Mouse (Mus musculus): Measurements from ENCODE around the gene Chrm5. TPM values are rescaled to one million over a fixed set of nuclear protein-coding genes. Genes with fewer than 3 reads are reported as not detected.

Gene Chrm5
- total and polyA plus RNA-seq, 3 experiments, result not detected

GRCm38 (mm10) chr2:112492856-112493538 lies 12.4 kb upstream of the Chrm5 start, which contains the start of gene Aven:
Gene Aven, plus strand, starts transcription at chr2:112492964.
- H3K4me1 ChIP-seq (ENCODE audit: control insufficient read depth in 1 of 2, insufficient read depth in 2 of 2, low read length in 2 of 2), result peaks cover 6 to 11% of the 10 kb centered on the region in 2 experiments
- H3K27ac ChIP-seq (ENCODE audit: control insufficient read depth, low read depth, low read length), result peak within 1 kb of the TSS; percentile 71
- no peaks in the 10 kb centered on the region; a peak in 2 of 4 replicates for H3K27me3 ChIP-seq (ENCODE audit: control insufficient read depth in 1 of 2, insufficient read depth in 2 of 2, low read length in 2 of 2)
- peak within 1 kb of the TSS; percentile 95 for H3K4me3 ChIP-seq (ENCODE audit: control insufficient read depth in 1 of 2, insufficient read depth in 1 of 2, low read depth in 2 of 2, low read length in 2 of 2)
- no peaks in the 10 kb centered on the region for H3K9me3 ChIP-seq (replicated peaks; ENCODE audit: insufficient read depth, low read length)
- DNase-seq (ENCODE audit: low read depth, low spot score), result peak; percentile 75
- H3K9ac ChIP-seq (ENCODE audit: control insufficient read depth, low read depth, low read length, poor library complexity, severe bottlenecking), result peak within 1 kb of the TSS; percentile 97
- peaks cover 11% of the 10 kb centered on the region for H3K79me2 ChIP-seq (ENCODE audit: control insufficient read depth, insufficient read depth, low read length, poor library complexity)
- H3K36me3 ChIP-seq (ENCODE audit: control insufficient read depth in 1 of 2, insufficient read depth in 2 of 2, low read length in 2 of 2), result peaks cover 0 to 11% of the 10 kb centered on the region in 2 experiments; a peak in 2 of 4 replicates
- TF ChIP-seq GATA1 (IDR thresholded peaks at IDR 0.05; ENCODE audit: low read depth, low read length) (no peak), MAX (IDR thresholded peaks at IDR 0.05; ENCODE audit: low read length) (peak; percentile 60; the same call in 1 of the 2 replicates), EP300 (IDR thresholded peaks at IDR 0.05; ENCODE audit: low read depth in 1 of 2, low read length in 2 of 2) (no peak; a peak in 1 of 4 replicates), SMC3 (IDR thresholded peaks at IDR 0.05; ENCODE audit: low read depth, low read length) (no peak), GABPA (IDR thresholded peaks at IDR 0.05; ENCODE audit: low read depth, low read length) (no peak), TBP (IDR thresholded peaks at IDR 0.05; ENCODE audit: low read depth, low read length) (peak; percentile 43; the same call in 1 of the 2 replicates), TAL1 (IDR thresholded peaks at IDR 0.05; ENCODE audit: low read length) (no peak), ZC3H11A (IDR thresholded peaks at IDR 0.05; ENCODE audit: low read depth, low read length) (no peak), ELF1 (IDR thresholded peaks at IDR 0.05; ENCODE audit: low read depth, low read length) (0 out of 2 replicates have a peak, but pooled peaks have one; percentile 13), USF1 (IDR thresholded peaks at IDR 0.05; ENCODE audit: low read depth, low read length) (no peak), MXI1 (IDR thresholded peaks at IDR 0.05; ENCODE audit: low read depth, low read length) (peak; percentile 76), RCOR1 (IDR thresholded peaks at IDR 0.05; ENCODE audit: low read depth, low read length) (no peak), CTCF (IDR thresholded peaks at IDR 0.05 in 2 of 3, conservative IDR thresholded peaks at IDR 0.05 in 1 of 3; ENCODE audit: control insufficient read depth in 1 of 3, insufficient read depth in 1 of 3, low read depth in 2 of 3, low read length in 3 of 3, poor library complexity in 1 of 3, severe bottlenecking in 1 of 3) (peak in 1 of 3 experiments; percentile 37; a peak in 2 of 6 replicates), MAFK (IDR thresholded peaks at IDR 0.05; ENCODE audit: borderline replicate concordance, low read depth, low read length) (no peak), ZNF384 (IDR thresholded peaks at IDR 0.05; ENCODE audit: low read depth, low read length) (no peak), POLR2A (IDR thresholded peaks at IDR 0.05; ENCODE audit: control insufficient read depth in 1 of 2, insufficient read depth in 1 of 2, low read depth in 1 of 2, low read length in 2 of 2, poor library complexity in 1 of 2) (peak; percentile 63 to 82; a peak in 3 of 4 replicates), POLR2AphosphoS5 (IDR thresholded peaks at IDR 0.05; ENCODE audit: borderline replicate concordance, low read depth, low read length) (no peak), USF2 (IDR thresholded peaks at IDR 0.05; ENCODE audit: borderline replicate concordance in 1 of 2, insufficient read depth in 1 of 2, low read depth in 1 of 2, low read length in 2 of 2) (no peak), ZKSCAN1 (IDR thresholded peaks at IDR 0.05; ENCODE audit: low read depth, low read length) (no peak), ETS1 (IDR thresholded peaks at IDR 0.05; ENCODE audit: low read depth, low read length) (no peak), TCF12 (IDR thresholded peaks at IDR 0.05; ENCODE audit: low read depth, low read length) (no peak; the same call in 1 of the 2 replicates), E2F4 (IDR thresholded peaks at IDR 0.05; ENCODE audit: borderline replicate concordance, low read depth, low read length) (no peak), UBTF (IDR thresholded peaks at IDR 0.05; ENCODE audit: borderline replicate concordance, insufficient read depth, low read depth, low read length) (peak; percentile 99), POLR2AphosphoS2 (IDR thresholded peaks at IDR 0.05; ENCODE audit: low read length) (peak; percentile 53; the same call in 1 of the 2 replicates), CHD1 (IDR thresholded peaks at IDR 0.05; ENCODE audit: low read depth, low read length) (no peak), BHLHE40 (IDR thresholded peaks at IDR 0.05; ENCODE audit: borderline replicate concordance, low read depth, low read length) (peak; percentile 60; the same call in 1 of the 2 replicates), RAD21 (IDR thresholded peaks at IDR 0.05; ENCODE audit: low read depth, low read length) (no peak), MYC (IDR thresholded peaks at IDR 0.05; ENCODE audit: low read depth, low read length) (peak; percentile 73), MAZ (IDR thresholded peaks at IDR 0.05; ENCODE audit: low read depth, low read length) (peak; percentile 79; the same call in 1 of the 2 replicates), MYB (IDR thresholded peaks at IDR 0.05; ENCODE audit: low read depth, low read length) (no peak), SIN3A (IDR thresholded peaks at IDR 0.05; ENCODE audit: low read length) (no peak; the same call in 1 of the 2 replicates), MEF2A (IDR thresholded peaks at IDR 0.05; ENCODE audit: extremely low read depth, insufficient replicate concordance, low read depth, low read length, poor library complexity, severe bottlenecking) (no peak), ZMIZ1 (IDR thresholded peaks at IDR 0.05; ENCODE audit: low read depth, low read length) (peak; percentile 75), KAT2A (conservative IDR thresholded peaks at IDR 0.05; ENCODE audit: low read depth, low read length) (no peak), HCFC1 (IDR thresholded peaks at IDR 0.05; ENCODE audit: low read depth, low read length) (no peak; the same call in 1 of the 2 replicates), CHD2 (IDR thresholded peaks at IDR 0.05; ENCODE audit: low read length) (no peak)
